Mouse (Mus musculus): ENCODE results near the gene Aebp1. TPM values are rescaled to one million over a fixed set of nuclear protein-coding genes. Genes with fewer than 3 reads are reported as not detected.

Aebp1 gene
- 36.4 and 38.4 TPM in 2 replicates for polyA plus RNA-seq (2015; fragmentation: Nextera tagmentation; extraction: Ambion mirVana)

- H3K27ac ChIP-seq: peak within 1 kb of the TSS; percentile 27; the same call in 1 of the 2 replicates
- peak within 1 kb of the TSS; percentile 94 for H3K4me2 ChIP-seq (replicated peaks)
- peak within 1 kb of the TSS; percentile 52 for H3K4me3 ChIP-seq (replicated peaks)
- H3K4me1 ChIP-seq (replicated peaks): peaks cover 22% of the 10 kb centered on the region
- H3K9ac ChIP-seq: peak within 1 kb of the TSS; percentile 62
- no peaks in the 10 kb centered on the region for H3K27me3 ChIP-seq (replicated peaks)
- H3K9me3 ChIP-seq: no peaks in the 10 kb centered on the region
- peak; percentile 83 for ATAC-seq
- H3K36me3 ChIP-seq: no peaks in the 10 kb centered on the region
- WGBS: 3% methylated on average over 58 of the region's 59 CpGs
These were observed at the start of gene Aebp1 for GRCm38 (mm10) chr11:5861678-5862393. TSS of gene Aebp1 (plus strand) at chr11:5861947.

DNA sequence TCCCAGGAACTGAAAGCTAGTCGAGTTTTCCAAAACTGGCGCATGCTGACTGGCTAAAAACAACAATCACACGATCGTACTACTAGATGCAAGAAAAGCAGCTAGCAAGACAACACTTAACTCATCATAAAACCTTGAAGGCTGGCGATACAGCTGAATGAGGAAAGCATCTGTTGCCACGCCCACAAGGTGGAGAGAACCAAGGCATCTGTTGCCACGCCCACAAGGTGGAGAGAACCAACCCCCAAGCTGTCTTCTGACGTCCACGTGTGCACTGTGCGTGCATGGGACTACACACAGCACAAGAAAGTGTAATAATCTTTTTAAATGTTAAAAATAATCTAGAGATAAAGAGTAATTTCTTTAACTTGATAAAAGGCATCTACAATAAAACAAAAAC is 48.4 kb upstream of the Aebp1 start:
- Histone ChIP-seq H3K4me1 (replicated peaks) (no peaks in the 10 kb centered on the region), H3K36me3 (no peaks in the 10 kb centered on the region), H3K27me3 (replicated peaks) (no peaks in the 10 kb centered on the region), H3K9ac (no peak overlapping the region), H3K9me3 (no peaks in the 10 kb centered on the region), H3K4me2 (replicated peaks) (no peak overlapping the region), H3K4me3 (replicated peaks) (no peak overlapping the region), H3K27ac (no peak overlapping the region)
- WGBS: 78% methylated on average over 10 of the region's 10 CpGs
- no peak for ATAC-seq

GRCm38 (mm10) chr11:5819223-5819622 is 42.5 kb upstream of the Aebp1 start:
- ATAC-seq: no peak

GRCm38 (mm10) chr11:5825432-5825831 is 36.3 kb upstream of the Aebp1 start:
- Histone ChIP-seq H3K4me1 (replicated peaks) (no peaks in the 10 kb centered on the region), H3K27ac (no peak overlapping the region), H3K27me3 (replicated peaks) (no peaks in the 10 kb centered on the region), H3K9ac (no peak overlapping the region), H3K4me2 (replicated peaks) (no peak overlapping the region), H3K4me3 (replicated peaks) (no peak overlapping the region), H3K9me3 (no peaks in the 10 kb centered on the region), H3K36me3 (peaks cover 17% of the 10 kb centered on the region; the same call in 1 of the 2 replicates)
- no peak for ATAC-seq

More at GRCm38 (mm10) chr11:5819223-5819622, 42.5 kb upstream of the Aebp1 start:
- H3K27ac ChIP-seq: no peak overlapping the region
- H3K4me2 ChIP-seq (replicated peaks): no peak overlapping the region
- no peaks in the 10 kb centered on the region for H3K9me3 ChIP-seq
- 71% methylated on average over 2 of the region's 2 CpGs for whole genome bisulfite sequencing
- no peaks in the 10 kb centered on the region for H3K36me3 ChIP-seq
- no peaks in the 10 kb centered on the region for H3K4me1 ChIP-seq (replicated peaks)
- no peaks in the 10 kb centered on the region for H3K27me3 ChIP-seq (replicated peaks)
- no peak overlapping the region for H3K4me3 ChIP-seq (replicated peaks)
- no peak overlapping the region for H3K9ac ChIP-seq

- Histone ChIP-seq H3K27ac (no peak overlapping the region), H3K4me2 (replicated peaks) (no peak overlapping the region), H3K4me3 (replicated peaks) (no peak overlapping the region), H3K36me3 (peaks cover 17% of the 10 kb centered on the region; the same call in 1 of the 2 replicates), H3K4me1 (replicated peaks) (no peaks in the 10 kb centered on the region), H3K27me3 (replicated peaks) (no peaks in the 10 kb centered on the region), H3K9me3 (no peaks in the 10 kb centered on the region), H3K9ac (no peak overlapping the region)
- no peak for ATAC-seq
- WGBS: 95% methylated on average over 5 of the region's 5 CpGs
These were observed 33.8 kb upstream of the Aebp1 start for GRCm38 (mm10) chr11:5827931-5828330.

GRCm38 (mm10) chr11:5828509-5829191 is 33.1 kb upstream of the Aebp1 start:
- H3K27ac ChIP-seq: no peak overlapping the region
- H3K36me3 ChIP-seq: peaks cover 21% of the 10 kb centered on the region; the same call in 1 of the 2 replicates
- H3K4me2 ChIP-seq (replicated peaks): no peak overlapping the region
- ATAC-seq: no peak
- H3K9ac ChIP-seq: no peak overlapping the region
- no peak overlapping the region for H3K4me3 ChIP-seq (replicated peaks)
- H3K4me1 ChIP-seq (replicated peaks): no peaks in the 10 kb centered on the region
- 88% methylated on average over 11 of the region's 11 CpGs for WGBS
- H3K9me3 ChIP-seq: no peaks in the 10 kb centered on the region
- no peaks in the 10 kb centered on the region for H3K27me3 ChIP-seq (replicated peaks)

- no peak for ATAC-seq
- Histone ChIP-seq H3K4me2 (replicated peaks) (no peak overlapping the region), H3K9ac (no peak overlapping the region), H3K9me3 (no peaks in the 10 kb centered on the region), H3K36me3 (peaks cover 22% of the 10 kb centered on the region; the same call in 1 of the 2 replicates), H3K27ac (no peak overlapping the region), H3K4me1 (replicated peaks) (no peaks in the 10 kb centered on the region), H3K27me3 (replicated peaks) (no peaks in the 10 kb centered on the region), H3K4me3 (replicated peaks) (no peak overlapping the region)
- WGBS: 89% methylated on average over 12 of the region's 12 CpGs
These were observed 32.4 kb upstream of the Aebp1 start for GRCm38 (mm10) chr11:5829327-5829726.

DNA sequence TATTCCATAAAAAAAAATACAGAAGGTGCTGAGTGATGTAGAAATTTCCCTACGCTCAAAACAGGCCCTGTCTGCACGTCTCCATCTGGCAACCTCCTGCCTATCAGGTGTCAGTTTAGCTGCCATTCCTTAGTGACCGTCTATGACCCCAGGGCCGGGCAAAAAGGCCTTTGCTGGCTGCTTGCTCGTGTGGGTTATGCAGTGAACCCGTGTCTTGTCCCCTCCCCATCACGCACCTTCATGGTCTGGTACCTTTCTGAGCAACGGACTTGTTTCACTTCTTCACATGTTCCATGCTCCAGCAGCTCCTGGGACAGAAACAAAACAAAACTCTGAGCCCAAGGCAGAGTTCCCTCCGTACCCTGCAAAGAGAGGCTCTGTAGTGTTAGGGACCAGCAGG is 27.2 kb upstream of the Aebp1 start:
- Histone ChIP-seq H3K36me3 (peaks cover 13% of the 10 kb centered on the region; the same call in 1 of the 2 replicates), H3K4me3 (replicated peaks) (no peak overlapping the region), H3K9ac (no peak overlapping the region), H3K4me2 (replicated peaks) (no peak overlapping the region), H3K27me3 (replicated peaks) (no peaks in the 10 kb centered on the region), H3K4me1 (replicated peaks) (0 out of 2 replicates have a peak, but pooled peaks cover 2% of the 10 kb centered on the region), H3K9me3 (no peaks in the 10 kb centered on the region), H3K27ac (no peak overlapping the region)
- no peak for ATAC-seq
- WGBS: 88% methylated on average over 9 of the region's 9 CpGs

DNA sequence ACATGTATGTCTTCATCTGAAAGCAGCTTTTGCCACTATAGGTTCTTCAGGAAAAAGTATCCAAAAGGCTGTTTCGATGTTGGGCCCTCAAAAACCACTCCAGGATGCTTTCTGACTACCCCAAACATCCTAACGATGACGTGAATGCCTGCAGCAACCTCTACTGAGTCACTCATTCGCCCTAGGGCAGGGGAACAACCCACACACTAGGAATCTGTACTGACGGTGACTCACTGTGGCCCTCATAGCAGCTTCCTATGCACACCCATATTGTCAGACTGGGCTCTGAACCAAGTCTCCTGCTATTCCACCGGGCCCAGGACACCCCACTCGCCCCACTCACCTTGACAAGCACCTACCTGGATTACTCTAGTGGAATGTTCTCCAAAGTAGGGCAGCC is 26.7 kb upstream of the Aebp1 start:
- no peak overlapping the region for H3K4me2 ChIP-seq (replicated peaks)
- 89% methylated on average over 7 of the region's 7 CpGs for WGBS
- H3K36me3 ChIP-seq: peaks cover 9% of the 10 kb centered on the region; the same call in 1 of the 2 replicates
- H3K27ac ChIP-seq: no peak overlapping the region
- ATAC-seq: no peak
- no peaks in the 10 kb centered on the region for H3K27me3 ChIP-seq (replicated peaks)
- no peaks in the 10 kb centered on the region for H3K9me3 ChIP-seq
- H3K9ac ChIP-seq: no peak overlapping the region
- 0 out of 2 replicates have a peak, but pooled peaks cover 2% of the 10 kb centered on the region for H3K4me1 ChIP-seq (replicated peaks)
- no peak overlapping the region for H3K4me3 ChIP-seq (replicated peaks)

- Histone ChIP-seq H3K4me3 (replicated peaks) (no peak overlapping the region), H3K27ac (no peak overlapping the region), H3K9me3 (no peaks in the 10 kb centered on the region), H3K4me1 (replicated peaks) (0 out of 2 replicates have a peak, but pooled peaks cover 2% of the 10 kb centered on the region), H3K27me3 (replicated peaks) (no peaks in the 10 kb centered on the region), H3K9ac (no peak overlapping the region), H3K4me2 (replicated peaks) (no peak overlapping the region), H3K36me3 (peaks cover 9% of the 10 kb centered on the region; the same call in 1 of the 2 replicates)
- ATAC-seq: no peak
- 61% methylated on average over 1 of the region's 1 CpGs for WGBS
These were observed 25.6 kb upstream of the Aebp1 start for GRCm38 (mm10) chr11:5836126-5836525.

GRCm38 (mm10) chr11:5837251-5838246 is 24.2 kb upstream of the Aebp1 start, which contains the start of gene Polm:
TSS of gene Polm (minus strand) at chr11:5838016.
- under 1% methylated on average over 63 of the region's 63 CpGs for WGBS
- peak; percentile 99 for ATAC-seq
- Histone ChIP-seq H3K36me3 (peaks cover 9% of the 10 kb centered on the region; the same call in 1 of the 2 replicates), H3K4me2 (replicated peaks) (peak within 1 kb of the TSS; percentile 86), H3K4me1 (replicated peaks) (0 out of 2 replicates have a peak, but pooled peaks cover 2% of the 10 kb centered on the region), H3K9me3 (no peaks in the 10 kb centered on the region), H3K27ac (peak within 1 kb of the TSS; percentile 87), H3K9ac (peak within 1 kb of the TSS; percentile 82), H3K27me3 (replicated peaks) (no peaks in the 10 kb centered on the region), H3K4me3 (replicated peaks) (peak within 1 kb of the TSS; percentile 72)
